Mouse (Mus musculus): ENCODE data around the gene Naa38.
A peak's percentile ranks its signal among the peaks of the same experiment; 100 is the strongest.

The Naa38 gene

GRCm38 (mm10) chr11:69373223-69373965 is 21.9 kb upstream of the Naa38 start:
- no peak for DNase-seq

- DNase-seq, result no peak
Measured at GRCm38 (mm10) chr11:69375646-69376045, 19.6 kb upstream of the Naa38 start.

GRCm38 (mm10) chr11:69377766-69378165 is 17.5 kb upstream of the Naa38 start:
- DNase-seq, result peak; percentile 74 to 88

- DNase-seq, result peak in 1 of 2 experiments; percentile 14
Measured at GRCm38 (mm10) chr11:69379600-69379999, 15.7 kb upstream of the Naa38 start.

GRCm38 (mm10) chr11:69381356-69381755 is 13.9 kb upstream of the Naa38 start:
- DNase-seq, result peak; percentile 57 to 75

GRCm38 (mm10) chr11:69382478-69383105 is 12.7 kb upstream of the Naa38 start:
- DNase-seq, result peak in 1 of 2 experiments; percentile 33

- peak; percentile 80 to 90 for DNase-seq
Measured at GRCm38 (mm10) chr11:69384979-69385378, 10.3 kb upstream of the Naa38 start.

GRCm38 (mm10) chr11:69386758-69387157 is 8.5 kb upstream of the Naa38 start:
- no peak for DNase-seq

GRCm38 (mm10) chr11:69388680-69389079 is 6.6 kb upstream of the Naa38 start:
- no peak for DNase-seq

GRCm38 (mm10) chr11:69389531-69390399 is 5.5 kb upstream of the Naa38 start:
- peak; percentile 71 to 82 for DNase-seq

- DNase-seq, result peak; percentile 81 to 84
Measured at GRCm38 (mm10) chr11:69390400-69391034, 4.8 kb upstream of the Naa38 start.

- peak in 1 of 2 experiments; percentile 34 for DNase-seq
Measured at GRCm38 (mm10) chr11:69394591-69395167, 608 bp upstream of the Naa38 start.

GRCm38 (mm10) chr11:69395634-69396373 is 517 bp downstream of the Naa38 start:
- DNase-seq, result peak; percentile 96 to 99

- DNase-seq, result peak; percentile 73 to 76
Measured at GRCm38 (mm10) chr11:69396772-69397171, 1.5 kb downstream of the Naa38 start.

GRCm38 (mm10) chr11:69397581-69398057 is 2.3 kb downstream of the Naa38 start:
- peak in 1 of 2 experiments; percentile 46 for DNase-seq

- peak; percentile 62 to 79 for DNase-seq
Measured at GRCm38 (mm10) chr11:69398059-69398458, 2.8 kb downstream of the Naa38 start, which contains the start of gene Tmem88. Tmem88 (minus strand) TSS chr11:69398234.

GRCm38 (mm10) chr11:69398486-69399200 is 3.4 kb downstream of the Naa38 start:
- DNase-seq, result peak in 1 of 2 experiments; percentile 16

GRCm38 (mm10) chr11:69399201-69400082 is 4.2 kb downstream of the Naa38 start:
- DNase-seq, result peak in 1 of 2 experiments; percentile 52

- no peak for DNase-seq
Measured at GRCm38 (mm10) chr11:69400083-69400850, 5.0 kb downstream of the Naa38 start.

Measured in kidney, postnatal 36 days (tissue).